Mouse (Mus musculus) heart, adult 11 months (tissue): ENCODE data around the gene Gm8926.
"Not testable (repeated sequence)": the region's sequence is repeated elsewhere in the genome, so short reads cannot be mapped to it uniquely, and the experiment has no call there.

Experiments used
- DNase-seq: peaks from one replicate; pipeline ENCODE4 v3.0.0; 2022

Gene Gm8926

DNA sequence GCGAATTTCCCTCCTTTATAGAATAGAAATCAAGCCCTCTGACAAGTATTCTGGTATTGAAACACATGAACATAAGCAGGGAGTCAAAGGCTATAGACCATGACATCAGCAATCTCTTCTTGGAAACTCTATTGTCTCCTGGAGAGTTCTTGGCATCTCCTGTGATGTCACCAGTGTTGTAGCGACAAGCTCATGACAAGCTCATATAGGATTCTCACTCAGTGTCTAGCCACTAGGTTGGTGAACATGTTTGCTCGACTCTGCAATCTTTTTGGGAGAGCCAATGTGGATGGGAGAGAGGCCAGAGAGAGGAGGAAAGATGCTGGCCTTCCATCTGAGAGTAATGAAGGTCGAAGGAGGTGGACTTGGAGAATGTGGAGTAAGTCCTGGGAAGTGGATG lies at the start of gene Gm8926:
Gm8926 (plus strand) TSS at position 301 of the 400 bp plus-strand sequence.
- not testable (repeated sequence) for DNase-seq
